Mouse (Mus musculus): ENCODE measurements around the gene Dach1. TPM values are rescaled to one million over a fixed set of nuclear protein-coding genes. Genes with fewer than 3 reads are reported as not detected.

The Dach1 gene
- total and polyA plus RNA-seq, 3 experiments, result not detected

GRCm38 (mm10) chr14:97964543-97965069 lies 205.0 kb downstream of the Dach1 start:
- no peaks in the 10 kb centered on the region for H3K4me1 ChIP-seq (ENCODE audit: control insufficient read depth in 1 of 2, insufficient read depth in 2 of 2, low read length in 2 of 2)
- no peak for DNase-seq (ENCODE audit: low read depth, low spot score)
- no peak overlapping the region for H3K27ac ChIP-seq (ENCODE audit: control insufficient read depth, low read depth, low read length)
- no peaks in the 10 kb centered on the region for H3K9me3 ChIP-seq (replicated peaks; ENCODE audit: insufficient read depth, low read length)
- no peak overlapping the region for H3K4me3 ChIP-seq (ENCODE audit: control insufficient read depth in 1 of 2, insufficient read depth in 1 of 2, low read depth in 2 of 2, low read length in 2 of 2)
- H3K36me3 ChIP-seq (ENCODE audit: control insufficient read depth in 1 of 2, insufficient read depth in 2 of 2, low read length in 2 of 2), result no peaks in the 10 kb centered on the region
- H3K9ac ChIP-seq (ENCODE audit: control insufficient read depth, low read depth, low read length, poor library complexity, severe bottlenecking), result no peak overlapping the region
- H3K27me3 ChIP-seq (ENCODE audit: control insufficient read depth in 1 of 2, insufficient read depth in 2 of 2, low read length in 2 of 2), result no peaks in the 10 kb centered on the region
- H3K79me2 ChIP-seq (ENCODE audit: control insufficient read depth, insufficient read depth, low read length, poor library complexity), result no peaks in the 10 kb centered on the region
- TF ChIP-seq RAD21 (IDR thresholded peaks at IDR 0.05; ENCODE audit: low read depth, low read length) (no peak), HCFC1 (IDR thresholded peaks at IDR 0.05; ENCODE audit: low read depth, low read length) (no peak), BHLHE40 (IDR thresholded peaks at IDR 0.05; ENCODE audit: borderline replicate concordance, low read depth, low read length) (no peak), ZNF384 (IDR thresholded peaks at IDR 0.05; ENCODE audit: low read depth, low read length) (no peak), GATA1 (IDR thresholded peaks at IDR 0.05; ENCODE audit: low read depth, low read length) (no peak)

- no peak overlapping the region for H3K27ac ChIP-seq (ENCODE audit: control insufficient read depth, low read depth, low read length)
- DNase-seq (ENCODE audit: low read depth, low spot score), result no peak
- no peak for TF ChIP-seq USF1 (IDR thresholded peaks at IDR 0.05; ENCODE audit: low read depth, low read length)
- no peak overlapping the region for H3K9ac ChIP-seq (ENCODE audit: control insufficient read depth, low read depth, low read length, poor library complexity, severe bottlenecking)
- H3K36me3 ChIP-seq (ENCODE audit: control insufficient read depth in 1 of 2, insufficient read depth in 2 of 2, low read length in 2 of 2), result no peaks in the 10 kb centered on the region
- H3K4me3 ChIP-seq (ENCODE audit: control insufficient read depth in 1 of 2, insufficient read depth in 1 of 2, low read depth in 2 of 2, low read length in 2 of 2), result no peak overlapping the region
- no peaks in the 10 kb centered on the region for H3K9me3 ChIP-seq (replicated peaks; ENCODE audit: insufficient read depth, low read length)
- H3K27me3 ChIP-seq (ENCODE audit: control insufficient read depth in 1 of 2, insufficient read depth in 2 of 2, low read length in 2 of 2), result no peaks in the 10 kb centered on the region
- no peaks in the 10 kb centered on the region for H3K4me1 ChIP-seq (ENCODE audit: control insufficient read depth in 1 of 2, insufficient read depth in 2 of 2, low read length in 2 of 2)
- no peaks in the 10 kb centered on the region for H3K79me2 ChIP-seq (ENCODE audit: control insufficient read depth, insufficient read depth, low read length, poor library complexity)
These were observed 205.9 kb downstream of the Dach1 start for GRCm38 (mm10) chr14:97963624-97964023.

GRCm38 (mm10) chr14:97956356-97956755 lies 213.2 kb downstream of the Dach1 start:
- no peaks in the 10 kb centered on the region for H3K27me3 ChIP-seq (ENCODE audit: control insufficient read depth in 1 of 2, insufficient read depth in 2 of 2, low read length in 2 of 2)
- no peak overlapping the region for H3K27ac ChIP-seq (ENCODE audit: control insufficient read depth, low read depth, low read length)
- DNase-seq (ENCODE audit: low read depth, low spot score), result no peak

GRCm38 (mm10) chr14:97945471-97945870 lies 224.1 kb downstream of the Dach1 start:
- H3K27me3 ChIP-seq (ENCODE audit: control insufficient read depth in 1 of 2, insufficient read depth in 2 of 2, low read length in 2 of 2), result no peaks in the 10 kb centered on the region
- H3K9ac ChIP-seq (ENCODE audit: control insufficient read depth, low read depth, low read length, poor library complexity, severe bottlenecking), result no peak overlapping the region
- no peaks in the 10 kb centered on the region for H3K9me3 ChIP-seq (replicated peaks; ENCODE audit: insufficient read depth, low read length)
- no peaks in the 10 kb centered on the region for H3K79me2 ChIP-seq (ENCODE audit: control insufficient read depth, insufficient read depth, low read length, poor library complexity)
- H3K4me3 ChIP-seq (ENCODE audit: control insufficient read depth in 1 of 2, insufficient read depth in 1 of 2, low read depth in 2 of 2, low read length in 2 of 2), result no peak overlapping the region
- DNase-seq (ENCODE audit: low read depth, low spot score), result no peak
- TF ChIP-seq NRF1 (IDR thresholded peaks at IDR 0.05; ENCODE audit: insufficient read depth, low read depth, low read length, poor library complexity, severe bottlenecking), result no peak
- TF ChIP-seq MYC (IDR thresholded peaks at IDR 0.05; ENCODE audit: low read depth, low read length), result no peak
- TF ChIP-seq MYB (IDR thresholded peaks at IDR 0.05; ENCODE audit: low read depth, low read length), result no peak
- no peak for TF ChIP-seq USF1 (IDR thresholded peaks at IDR 0.05; ENCODE audit: low read depth, low read length)
- TF ChIP-seq USF2 (IDR thresholded peaks at IDR 0.05; ENCODE audit: borderline replicate concordance in 1 of 2, insufficient read depth in 1 of 2, low read depth in 1 of 2, low read length in 2 of 2), result no peak
- TF ChIP-seq MAFK (IDR thresholded peaks at IDR 0.05; ENCODE audit: borderline replicate concordance, low read depth, low read length), result no peak
- no peak for TF ChIP-seq BHLHE40 (IDR thresholded peaks at IDR 0.05; ENCODE audit: borderline replicate concordance, low read depth, low read length)
- no peak for TF ChIP-seq E2F4 (IDR thresholded peaks at IDR 0.05; ENCODE audit: borderline replicate concordance, low read depth, low read length)
- no peak for TF ChIP-seq GATA1 (IDR thresholded peaks at IDR 0.05; ENCODE audit: low read depth, low read length)
- no peak for TF ChIP-seq POLR2AphosphoS5 (IDR thresholded peaks at IDR 0.05; ENCODE audit: borderline replicate concordance, low read depth, low read length)
- no peak for TF ChIP-seq NELFE (IDR thresholded peaks at IDR 0.05; ENCODE audit: low read depth, low read length)
- TF ChIP-seq POLR2AphosphoS2 (IDR thresholded peaks at IDR 0.05; ENCODE audit: low read length), result no peak
- no peak for TF ChIP-seq ZMIZ1 (IDR thresholded peaks at IDR 0.05; ENCODE audit: low read depth, low read length)
- no peak for TF ChIP-seq CTCF (IDR thresholded peaks at IDR 0.05 in 2 of 3, conservative IDR thresholded peaks at IDR 0.05 in 1 of 3; ENCODE audit: control insufficient read depth in 1 of 3, insufficient read depth in 1 of 3, low read depth in 2 of 3, low read length in 3 of 3, poor library complexity in 1 of 3, severe bottlenecking in 1 of 3)
- no peaks in the 10 kb centered on the region for H3K4me1 ChIP-seq (ENCODE audit: control insufficient read depth in 1 of 2, insufficient read depth in 2 of 2, low read length in 2 of 2)
- no peaks in the 10 kb centered on the region for H3K36me3 ChIP-seq (ENCODE audit: control insufficient read depth in 1 of 2, insufficient read depth in 2 of 2, low read length in 2 of 2)
- no peak overlapping the region for H3K27ac ChIP-seq (ENCODE audit: control insufficient read depth, low read depth, low read length)

More at GRCm38 (mm10) chr14:97956356-97956755, 213.2 kb downstream of the Dach1 start:
- Histone ChIP-seq H3K9ac (ENCODE audit: control insufficient read depth, low read depth, low read length, poor library complexity, severe bottlenecking) (no peak overlapping the region), H3K36me3 (ENCODE audit: control insufficient read depth in 1 of 2, insufficient read depth in 2 of 2, low read length in 2 of 2) (no peaks in the 10 kb centered on the region), H3K4me3 (ENCODE audit: control insufficient read depth in 1 of 2, insufficient read depth in 1 of 2, low read depth in 2 of 2, low read length in 2 of 2) (no peak overlapping the region), H3K9me3 (replicated peaks; ENCODE audit: insufficient read depth, low read length) (no peaks in the 10 kb centered on the region), H3K4me1 (ENCODE audit: control insufficient read depth in 1 of 2, insufficient read depth in 2 of 2, low read length in 2 of 2) (no peaks in the 10 kb centered on the region), H3K79me2 (ENCODE audit: control insufficient read depth, insufficient read depth, low read length, poor library complexity) (no peaks in the 10 kb centered on the region)
- no peak for TF ChIP-seq MXI1 (IDR thresholded peaks at IDR 0.05; ENCODE audit: low read depth, low read length)
- no peak for TF ChIP-seq BHLHE40 (IDR thresholded peaks at IDR 0.05; ENCODE audit: borderline replicate concordance, low read depth, low read length)
- no peak for TF ChIP-seq SMC3 (IDR thresholded peaks at IDR 0.05; ENCODE audit: low read depth, low read length)
- no peak for TF ChIP-seq USF1 (IDR thresholded peaks at IDR 0.05; ENCODE audit: low read depth, low read length)

All from MEL (cell line).